Mouse (Mus musculus): ENCODE results near the gene Fam83d.
"Not testable (repeated sequence)": the region's sequence is repeated elsewhere in the genome, so short reads cannot be mapped to it uniquely, and the experiment has no call there.

Gene Fam83d

DNA sequence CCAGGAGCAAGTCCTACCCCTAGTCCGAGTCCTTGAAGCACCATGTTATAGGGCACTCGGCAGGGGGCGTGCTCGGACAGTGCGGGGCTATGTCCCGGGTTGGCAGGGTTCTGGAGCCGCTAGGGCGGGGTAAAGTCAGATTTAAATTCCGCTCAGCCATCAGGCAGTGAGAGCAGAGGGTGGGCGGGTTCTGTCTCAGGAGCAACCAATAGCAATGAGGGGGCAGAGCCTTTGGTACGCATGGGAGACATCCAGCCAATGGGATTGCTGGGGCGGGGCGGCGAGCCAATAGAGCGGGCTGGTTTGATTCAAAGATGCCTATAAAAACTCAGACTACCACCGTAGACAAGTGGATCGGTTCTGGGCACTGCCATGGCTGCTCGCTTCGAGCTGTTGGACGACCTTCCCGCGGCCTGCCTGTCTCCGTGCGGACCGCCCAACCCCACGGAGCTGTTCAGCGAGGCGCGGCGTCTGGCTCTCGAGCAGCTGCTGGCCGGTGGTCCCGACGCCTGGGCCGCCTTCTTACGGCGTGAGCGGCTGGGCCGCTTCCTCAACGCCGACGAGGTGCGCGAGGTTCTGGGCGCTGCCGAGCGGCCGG is at the start of gene Fam83d:
Fam83d (plus strand) TSS at position 352 of the 598 bp plus-strand sequence.
- DNase-seq (ENCODE audit: low spot score): peak; percentile 96

DNA sequence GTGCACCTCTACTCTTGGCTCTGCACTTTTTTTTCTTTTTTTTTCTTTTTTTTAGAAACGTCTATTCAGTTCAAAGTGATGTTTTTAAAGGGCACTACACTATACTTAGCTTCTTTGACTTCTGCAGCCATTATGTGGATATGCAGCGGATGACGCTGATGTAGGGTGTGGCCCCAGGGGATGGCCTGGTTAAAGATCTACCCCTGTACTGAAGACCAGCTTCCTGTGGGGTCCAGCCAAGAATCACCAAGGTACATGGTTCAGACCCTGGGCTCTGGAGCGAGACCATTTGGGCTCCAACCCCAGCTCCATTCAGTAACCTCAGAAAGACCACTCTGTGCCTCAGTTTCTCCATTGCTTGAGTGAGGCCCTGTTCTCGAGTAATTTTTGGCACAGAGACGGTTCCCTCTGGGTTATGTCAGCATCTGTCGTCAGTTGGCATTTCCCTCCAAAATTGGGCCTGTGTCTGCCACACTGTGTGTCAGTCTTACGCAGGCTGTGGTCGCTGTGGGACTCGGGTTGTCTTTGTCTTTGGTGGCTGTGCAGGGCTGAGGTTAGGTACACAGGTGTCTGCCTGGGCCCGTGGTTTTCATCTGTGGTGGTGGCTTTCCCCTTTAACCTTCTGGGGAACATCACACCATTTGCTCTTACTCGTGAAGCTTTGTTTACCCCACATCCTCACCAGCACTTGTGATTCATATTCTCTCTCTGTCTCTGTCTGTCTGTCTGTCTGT is 48.9 kb upstream of the Fam83d start:
- no peak for DNase-seq (ENCODE audit: low spot score)

DNA sequence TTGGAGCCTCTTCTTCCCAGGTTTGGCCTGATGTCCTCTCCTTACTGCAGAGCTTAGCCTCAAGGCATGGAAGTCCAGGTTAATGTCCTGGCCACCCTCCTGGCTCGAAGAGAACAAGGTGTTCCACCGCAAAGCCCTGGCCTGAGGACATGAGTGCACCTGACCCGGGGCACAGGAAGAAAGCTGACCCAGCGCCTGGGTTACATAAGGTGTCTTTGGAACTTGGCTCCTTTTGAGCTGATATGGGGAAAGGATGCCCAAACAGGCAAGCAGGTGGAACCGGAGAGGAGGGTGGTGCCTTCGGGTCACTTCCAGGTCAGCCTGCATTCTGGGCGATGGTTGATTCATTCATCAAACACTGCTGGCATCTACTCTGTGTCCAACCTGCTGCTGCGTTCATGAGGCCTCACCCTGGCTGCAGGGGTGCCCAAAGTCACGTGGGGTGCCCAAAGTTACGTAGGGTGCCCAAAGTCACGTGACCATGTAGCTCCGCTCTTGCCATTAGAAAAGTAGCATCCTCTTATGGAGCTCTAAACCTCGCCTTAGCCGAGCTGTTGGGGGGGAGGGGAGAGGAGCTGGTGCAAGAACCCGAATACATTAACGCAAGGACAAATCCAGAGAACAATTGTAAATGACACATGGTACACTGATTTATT is 47.0 kb upstream of the Fam83d start:
- DNase-seq (ENCODE audit: low spot score): no peak

DNA sequence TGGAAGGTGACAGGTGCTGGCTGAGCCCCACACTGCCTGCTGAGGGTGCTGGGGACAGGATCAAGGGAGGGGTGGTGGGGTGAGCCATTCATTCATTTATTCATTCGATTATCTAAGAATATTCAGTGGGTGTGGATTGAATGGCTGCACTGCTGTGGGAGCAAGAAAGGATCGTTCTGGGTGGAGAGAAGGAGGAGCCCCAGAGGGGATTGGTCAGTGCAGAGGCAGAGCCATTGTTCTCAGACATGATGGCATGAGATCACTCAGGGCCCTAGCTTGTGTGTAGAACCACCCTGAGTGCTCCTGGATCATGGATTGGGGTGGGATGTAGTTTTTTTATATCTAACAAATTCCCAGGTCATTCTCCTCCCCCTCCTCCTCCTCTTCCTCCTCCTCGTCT is 46.4 kb upstream of the Fam83d start:
- DNase-seq (ENCODE audit: low spot score): no peak

DNA sequence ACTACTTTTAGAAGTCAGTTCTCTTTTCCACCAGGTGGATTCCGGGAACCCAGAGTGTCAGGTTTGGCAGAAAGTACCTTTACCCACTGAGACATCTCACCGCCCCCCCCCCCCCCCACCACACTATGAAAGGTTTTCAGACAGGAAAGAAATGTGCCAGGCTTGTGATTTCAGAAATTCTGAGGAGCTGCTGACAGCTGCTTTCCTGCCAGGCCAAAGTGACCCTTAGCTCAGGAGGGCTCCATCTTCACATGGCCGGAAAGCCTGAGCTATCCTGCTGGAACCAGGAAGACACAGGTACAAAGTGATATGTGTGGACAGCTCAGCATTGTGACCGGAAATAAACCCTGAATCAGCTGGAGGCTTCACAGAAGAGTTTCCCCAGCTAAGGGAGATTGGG is 45.8 kb upstream of the Fam83d start:
- DNase-seq (ENCODE audit: low spot score): no peak

DNA sequence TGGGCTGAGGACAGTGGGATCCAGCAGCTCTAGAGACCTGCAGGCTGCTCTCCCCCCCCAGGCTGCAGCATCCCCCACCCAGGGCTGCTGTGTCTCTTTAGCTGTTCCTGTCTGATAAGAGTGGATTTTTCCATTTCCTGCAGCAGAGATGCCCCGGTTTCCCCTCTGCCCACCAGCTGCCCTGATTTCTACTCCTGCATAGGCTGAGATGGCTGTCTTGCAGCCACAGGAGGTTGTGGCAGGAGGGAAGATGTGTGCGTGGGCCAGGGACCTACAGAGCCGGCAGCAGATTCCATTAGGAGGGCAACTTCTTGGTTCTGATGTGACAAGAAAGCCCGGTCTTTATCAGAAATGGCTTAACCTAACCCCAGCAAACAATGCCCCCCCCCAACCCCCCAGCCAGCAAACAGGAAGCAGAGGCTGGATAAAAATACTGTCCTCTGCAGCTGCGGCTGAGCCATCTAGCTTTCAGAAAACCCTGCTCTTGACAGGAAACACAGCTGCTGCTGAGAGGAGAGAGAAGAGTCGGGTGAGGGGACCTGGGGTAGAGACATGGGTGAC is 44.8 kb upstream of the Fam83d start:
- no peak for DNase-seq (ENCODE audit: low spot score)

DNA sequence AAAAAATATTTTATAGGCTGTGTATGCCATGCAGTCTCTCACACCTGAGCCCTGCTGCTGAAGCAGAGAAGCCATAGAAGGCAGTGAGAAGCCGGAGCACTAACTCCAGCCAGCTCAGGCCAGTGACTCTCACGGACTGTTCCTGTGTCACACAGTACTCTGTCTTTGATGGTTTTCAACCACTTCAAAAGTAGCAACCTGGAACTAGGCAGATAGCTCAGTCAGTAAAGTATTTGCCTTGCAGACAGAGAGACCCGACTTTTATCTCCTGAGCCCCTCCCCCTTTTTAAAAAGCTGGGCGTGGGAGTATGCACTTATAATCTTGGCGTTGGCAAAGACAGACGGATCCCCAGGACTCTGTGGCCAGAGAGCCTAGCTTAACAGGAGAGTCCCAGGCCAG is 44.1 kb upstream of the Fam83d start:
- no peak for DNase-seq (ENCODE audit: low spot score)

DNA sequence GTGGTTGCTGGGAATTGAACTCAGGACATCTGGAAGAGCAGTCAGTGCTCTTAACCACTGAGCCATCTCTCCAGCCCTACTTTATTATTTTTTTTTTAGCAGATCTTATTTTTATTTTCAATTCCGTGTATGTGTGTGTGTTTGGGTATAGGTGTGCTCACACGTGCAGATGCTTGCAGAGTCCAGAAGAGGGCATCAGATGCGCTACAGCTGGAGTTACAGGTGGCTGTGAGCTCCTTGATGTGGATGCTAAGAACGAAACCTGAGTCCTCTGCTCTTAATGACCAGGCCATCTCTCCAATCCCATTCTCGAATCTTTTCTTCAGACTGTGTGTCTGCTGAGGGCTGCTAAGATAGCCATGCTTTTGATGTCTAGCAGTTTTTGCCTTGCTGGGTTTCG is 41.6 kb upstream of the Fam83d start:
- DNase-seq (ENCODE audit: low spot score): no peak

DNA sequence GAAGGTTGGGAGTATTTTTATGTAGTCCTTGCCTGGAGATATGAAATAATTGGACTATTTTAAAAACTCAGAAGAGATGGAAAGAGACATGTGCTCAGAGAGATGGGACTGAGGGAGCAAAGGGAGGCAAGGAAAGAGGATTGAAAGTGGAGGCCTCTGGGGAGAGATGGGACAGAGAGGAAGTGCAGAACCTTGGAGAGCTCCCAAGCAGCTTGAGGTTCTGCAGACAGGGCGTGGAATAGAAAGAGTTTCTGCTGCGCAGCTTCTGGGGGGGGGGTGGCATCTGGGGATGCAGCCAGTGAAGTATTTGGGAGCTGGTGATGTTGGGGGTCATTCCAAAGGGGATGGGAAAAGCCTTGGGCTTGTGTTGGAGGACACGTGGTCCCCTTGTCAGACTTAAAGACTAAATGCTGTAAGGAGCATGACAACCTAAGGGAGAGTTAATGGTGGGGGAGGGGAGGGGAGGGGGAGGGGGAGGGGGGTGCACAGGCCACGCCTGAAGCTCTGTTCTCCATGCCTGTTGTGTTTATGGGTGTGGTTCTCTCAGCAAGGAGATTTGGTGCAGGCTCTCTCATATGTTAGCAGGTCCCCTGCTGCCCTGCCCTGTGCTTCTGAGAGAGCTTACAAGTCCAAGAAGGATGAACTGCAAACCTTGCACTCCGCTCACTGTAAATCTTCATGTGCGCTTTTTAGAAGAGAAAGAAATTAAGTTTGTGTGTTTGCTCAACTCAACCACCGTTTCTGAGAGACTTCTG is 39.7 kb upstream of the Fam83d start:
- DNase-seq (ENCODE audit: low spot score): no peak

DNA sequence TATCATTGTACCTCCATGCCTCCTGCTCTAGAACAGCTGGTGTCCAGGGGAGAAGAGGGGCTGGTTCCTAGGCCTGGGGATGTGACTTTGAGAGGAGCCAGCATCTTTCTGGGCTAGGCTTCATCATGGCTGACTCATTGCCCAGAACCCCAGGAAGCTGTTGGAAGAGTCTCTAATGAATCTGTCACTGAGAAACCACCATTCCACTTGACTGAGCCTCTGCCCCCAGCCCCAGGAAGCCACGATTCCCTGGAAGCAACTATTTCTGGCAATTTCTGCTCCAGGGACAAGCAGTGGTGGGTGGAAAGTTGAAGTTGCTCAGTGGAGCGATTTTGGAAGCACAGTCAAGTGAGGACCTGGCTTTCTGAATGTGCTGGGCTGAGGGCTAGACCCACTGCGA is 37.0 kb upstream of the Fam83d start:
- no peak for DNase-seq (ENCODE audit: low spot score)

DNA sequence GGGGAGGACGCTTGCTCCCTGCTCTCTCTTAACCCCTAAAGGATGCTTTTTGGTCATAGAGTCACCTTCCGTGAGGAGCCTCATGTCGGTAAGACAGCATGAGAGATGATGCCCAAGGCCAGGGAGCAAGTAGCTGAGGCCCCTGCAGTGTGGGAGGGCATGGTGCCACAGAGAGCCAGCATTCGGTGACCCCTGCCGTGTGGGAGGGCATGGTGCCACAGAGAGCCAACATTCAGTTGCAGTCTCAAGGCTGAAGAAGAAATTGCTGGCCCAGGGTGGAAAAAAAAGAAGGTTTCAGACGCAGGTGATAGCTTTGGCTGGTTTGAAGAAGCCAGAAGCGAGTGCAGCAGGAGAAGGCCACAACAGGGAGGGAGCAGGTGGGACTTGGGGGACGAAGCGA is 35.4 kb upstream of the Fam83d start:
- DNase-seq (ENCODE audit: low spot score): no peak

DNA sequence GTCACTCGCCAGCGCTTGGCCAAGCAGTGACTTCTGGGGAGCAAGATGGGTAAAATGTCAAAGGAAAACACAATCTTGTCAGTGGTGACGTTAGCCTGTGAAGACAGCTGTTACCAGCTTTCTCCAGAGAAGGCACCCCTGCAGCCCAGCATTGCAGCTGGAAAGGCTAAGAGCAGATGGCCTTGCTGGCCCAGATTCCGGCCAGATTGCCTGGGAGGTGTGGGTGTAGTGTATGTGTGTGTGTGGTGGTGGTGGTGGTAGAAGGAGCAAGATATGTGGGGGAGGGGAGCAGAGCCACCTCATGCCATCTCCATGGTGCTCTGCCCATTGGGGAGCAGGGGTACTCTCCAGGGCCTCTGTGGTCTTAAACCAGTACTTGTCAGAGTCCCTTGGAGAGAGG is 34.8 kb upstream of the Fam83d start:
- no peak for DNase-seq (ENCODE audit: low spot score)

DNA sequence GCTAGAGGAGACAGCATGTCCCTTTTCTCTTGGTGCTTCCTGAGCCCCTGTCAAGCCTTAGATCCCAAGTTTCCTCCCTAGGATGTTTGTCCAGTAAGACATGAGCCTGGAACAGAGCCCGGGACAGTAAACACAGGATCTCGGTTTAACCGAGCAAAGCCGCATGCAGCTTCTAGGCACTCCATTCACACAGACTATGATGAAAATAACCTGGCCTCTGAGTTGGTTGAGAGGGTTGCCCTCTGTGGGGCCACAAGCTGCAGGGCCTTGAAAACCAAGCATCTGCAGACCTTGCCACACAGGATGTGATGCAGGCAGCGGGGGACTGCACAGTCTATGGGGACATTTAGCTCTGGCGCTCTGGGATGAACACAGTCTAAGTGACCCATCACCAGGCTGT is 34.0 kb upstream of the Fam83d start:
- DNase-seq (ENCODE audit: low spot score): no peak

DNA sequence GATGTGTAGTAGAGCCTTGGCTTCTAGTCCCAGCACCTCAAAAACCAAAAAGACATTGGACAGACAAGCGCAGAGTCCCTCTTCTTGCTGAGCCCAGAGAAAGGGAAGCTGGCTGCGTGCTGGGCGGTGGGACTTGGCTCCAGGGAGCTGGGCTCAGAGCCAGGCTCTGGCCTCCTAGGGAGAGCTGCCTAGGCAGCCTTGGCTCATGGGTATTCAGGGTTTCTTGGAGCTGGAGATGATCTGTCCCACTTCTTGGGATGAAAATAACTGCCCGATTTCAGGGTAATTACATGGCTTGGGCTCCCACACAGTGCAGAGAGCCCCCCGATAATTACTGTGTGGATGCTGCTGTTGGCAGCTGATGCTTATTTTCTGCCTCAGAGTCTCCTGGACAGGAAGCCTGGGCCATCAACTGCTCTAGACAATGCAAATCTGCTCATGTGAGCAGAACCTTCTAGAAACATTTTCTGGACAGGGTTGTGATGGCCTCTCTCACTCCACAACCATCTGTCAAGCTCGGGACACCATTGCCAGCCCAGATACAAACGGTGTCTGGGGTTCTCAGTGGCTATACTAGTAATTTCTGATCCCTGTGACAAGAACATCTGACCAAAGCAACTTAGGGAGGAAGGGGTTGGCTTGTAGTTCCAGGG is 33.3 kb upstream of the Fam83d start:
- no peak for DNase-seq (ENCODE audit: low spot score)

DNA sequence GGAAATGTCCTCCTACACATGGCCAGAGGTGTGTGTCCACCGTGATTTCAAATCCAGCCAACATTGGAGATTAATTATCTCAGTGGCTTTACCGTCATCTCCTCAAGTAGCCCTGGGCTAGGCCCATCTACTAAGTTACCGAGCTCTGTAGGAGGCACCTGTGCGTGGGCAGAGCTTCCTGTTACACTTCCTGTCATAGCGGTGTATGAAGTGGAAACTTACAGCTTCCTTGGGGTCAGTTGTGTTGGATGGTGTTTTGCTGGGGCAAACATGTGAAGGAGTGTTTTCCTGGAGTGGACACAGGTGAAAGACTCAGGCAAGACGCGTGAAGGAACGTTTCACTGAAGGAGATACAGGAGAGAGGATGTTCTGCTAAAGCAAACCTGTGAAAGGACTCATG is 32.6 kb upstream of the Fam83d start:
- no peak for DNase-seq (ENCODE audit: low spot score)

DNA sequence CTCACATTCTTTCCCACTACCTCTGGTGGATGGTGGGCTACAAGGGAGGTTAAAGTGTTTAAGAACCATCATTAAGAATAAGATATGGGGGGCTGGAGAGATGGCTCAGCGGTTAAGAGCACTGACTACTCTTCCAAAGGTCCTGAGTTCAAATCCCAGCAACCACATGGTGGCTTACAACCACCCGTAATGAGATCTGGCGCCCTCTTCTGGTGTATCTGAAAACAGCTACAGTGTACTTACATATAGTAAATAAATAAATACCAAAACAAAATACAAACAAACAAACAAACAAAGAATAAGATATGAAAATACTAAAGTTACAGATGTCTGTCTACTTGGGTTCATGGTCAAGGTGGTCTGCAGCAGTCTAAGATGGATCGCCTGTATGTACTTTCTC is 31.6 kb upstream of the Fam83d start:
- DNase-seq (ENCODE audit: low spot score): not testable (repeated sequence)

DNA sequence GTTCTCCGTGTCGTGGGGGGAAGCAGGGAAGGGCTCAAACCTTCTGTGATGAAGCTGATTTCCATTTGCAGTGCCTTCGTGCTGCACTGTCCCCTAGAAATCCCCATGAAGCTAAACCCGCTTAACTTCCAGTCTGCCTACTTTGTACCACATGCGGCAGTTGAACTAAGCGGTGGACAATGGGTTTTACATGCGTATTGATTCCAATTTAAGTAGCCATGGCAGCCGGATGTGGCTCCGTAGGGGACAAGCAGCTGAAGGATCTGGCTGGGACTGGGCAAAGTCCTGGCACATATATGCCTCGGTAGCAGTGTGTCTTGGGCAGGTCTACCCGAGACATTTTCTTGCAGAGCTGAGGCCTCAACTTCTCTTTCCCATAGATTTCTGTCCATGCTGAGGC is 29.3 kb upstream of the Fam83d start:
- no peak for DNase-seq (ENCODE audit: low spot score)

DNA sequence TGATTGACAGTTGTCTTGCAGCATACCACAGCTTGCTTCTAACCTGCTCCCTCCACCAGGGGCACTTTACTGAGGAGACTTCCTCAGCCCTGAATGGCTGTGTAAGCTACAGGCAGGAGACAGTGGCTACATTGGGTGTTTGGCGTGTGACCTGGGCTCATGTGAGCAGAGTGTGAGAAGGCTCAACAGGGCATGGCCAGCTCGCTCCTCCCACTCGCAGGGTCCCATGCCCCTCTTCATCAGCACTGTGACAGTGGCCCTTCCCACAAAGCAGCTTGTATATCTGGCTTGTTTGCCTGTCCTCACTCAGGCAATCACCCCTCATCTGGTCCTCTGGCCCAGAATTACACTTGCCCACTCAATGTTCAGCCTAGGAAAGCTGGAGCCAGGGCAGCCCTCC is 28.8 kb upstream of the Fam83d start:
- DNase-seq (ENCODE audit: low spot score): no peak

DNA sequence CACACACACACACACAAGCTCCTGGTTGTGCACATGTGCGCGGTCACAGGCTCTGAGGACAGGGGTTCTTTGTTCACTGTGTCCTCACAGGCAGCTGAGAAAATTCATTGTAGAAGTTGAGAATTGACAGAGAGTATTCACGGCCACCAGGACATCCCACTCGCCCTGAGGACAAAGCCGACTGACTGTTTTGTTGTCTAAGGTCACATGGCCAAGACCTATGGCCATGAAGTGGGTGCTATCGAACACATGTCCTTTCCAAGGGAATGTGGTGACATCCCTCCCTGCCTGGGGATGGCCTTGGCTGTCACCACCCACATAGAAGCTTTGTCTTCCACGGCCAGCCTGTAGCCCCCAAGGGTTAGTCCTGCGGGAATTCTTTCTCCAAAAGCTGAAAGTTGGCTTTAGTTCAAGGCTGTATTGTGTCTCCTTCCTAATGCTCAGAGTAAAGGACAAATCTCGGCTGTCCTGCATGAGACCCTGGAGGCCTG is 26.8 kb upstream of the Fam83d start:
- peak; percentile 67 for DNase-seq (ENCODE audit: low spot score)

DNA sequence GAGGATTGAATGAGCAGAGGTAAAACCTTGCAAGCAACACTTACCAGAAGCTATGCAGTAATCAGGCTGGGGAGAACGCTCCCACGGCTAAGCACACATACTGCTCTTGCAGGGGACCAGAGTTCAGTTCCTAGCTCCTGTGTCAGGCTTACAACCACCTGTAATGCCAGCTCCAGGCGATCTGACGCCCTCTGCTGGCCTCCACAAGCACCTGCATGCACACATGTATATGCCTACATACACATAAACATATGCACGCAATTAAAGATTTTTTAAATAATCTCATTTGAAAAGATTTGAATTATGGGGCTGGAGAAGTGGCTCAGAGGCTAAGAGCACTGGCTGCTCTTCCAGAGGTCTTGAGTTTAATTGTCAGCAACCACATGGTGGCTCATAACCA is 25.5 kb upstream of the Fam83d start:
- no peak for DNase-seq (ENCODE audit: low spot score)

DNA sequence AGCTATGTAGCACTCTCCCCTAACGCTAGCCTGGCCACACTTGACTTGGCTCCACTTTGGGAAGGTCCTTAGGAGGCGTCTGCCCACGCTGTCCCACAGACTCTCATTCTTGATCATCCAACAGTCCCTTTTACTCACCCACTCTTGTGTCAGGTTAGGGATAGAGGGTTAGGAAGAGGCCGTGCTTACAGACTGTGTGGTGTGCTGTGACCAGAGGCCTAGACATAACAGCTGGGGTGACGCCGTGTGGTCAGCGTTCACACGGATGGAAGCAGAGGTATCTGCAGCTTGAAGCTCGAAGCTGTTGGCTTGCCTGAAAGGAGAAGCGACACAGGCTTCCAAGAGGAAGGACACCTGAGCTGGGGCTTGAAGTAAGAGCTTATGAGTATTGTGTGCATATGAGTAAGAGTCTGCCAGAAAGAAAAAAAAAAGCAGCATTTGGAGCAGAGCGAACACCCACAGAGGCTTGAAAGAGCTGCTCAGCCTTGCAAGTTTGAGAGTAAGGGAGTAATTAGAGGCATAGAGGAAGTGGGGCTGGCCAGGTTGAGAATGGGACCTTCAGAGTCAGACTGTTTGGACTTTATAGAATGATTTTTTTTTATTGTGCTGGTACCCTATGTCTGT is 24.3 kb upstream of the Fam83d start:
- DNase-seq (ENCODE audit: low spot score): no peak
